Mouse (Mus musculus) MEL (cell line): ENCODE results near the gene Med19. TPM values are rescaled to one million over a fixed set of nuclear protein-coding genes. Genes with fewer than 3 reads are reported as not detected.

Source experiments
- DNase-seq: peaks from one replicate; pipeline ENCODE4 v3.0.0; 2011; ENCODE audit warnings: low read depth, low spot score
- H3K27ac ChIP-seq: 2 replicates; pipeline ENCODE4 v1.5.1; 2012; ENCODE audit warnings: low read depth, mild to moderate bottlenecking, control low read depth, low read length, moderate library complexity; ENCODE audit not compliant: control insufficient read depth
- H3K27me3 ChIP-seq, 2 experiments: fragments of 150-350 bp in 1 of 2; sonication (generic) in 1 of 2; 2 replicates each; pipeline ENCODE4 v1.6.1; 2012; ENCODE audit warnings: low read length in 2 of 2, mild to moderate bottlenecking in 2 of 2, improper control_type of control experiment in 1 of 2, moderate library complexity in 1 of 2; ENCODE audit not compliant: insufficient read depth in 2 of 2, control insufficient read depth in 1 of 2
- H3K36me3 ChIP-seq, 2 experiments: 2 replicates each; pipeline ENCODE4 v1.6.1; 2012 to 2014; ENCODE audit warnings: low read length in 2 of 2, improper control_type of control experiment in 1 of 2, inconsistent platforms in 1 of 2, mild to moderate bottlenecking in 1 of 2; ENCODE audit not compliant: insufficient read depth in 2 of 2, control insufficient read depth in 1 of 2
- H3K4me1 ChIP-seq, 2 experiments: fragments of 150-350 bp in 1 of 2; sonication (generic) in 1 of 2; 2 replicates each; pipeline ENCODE4 v1.6.1; 2012; ENCODE audit warnings: low read length in 2 of 2, improper control_type of control experiment in 1 of 2, mild to moderate bottlenecking in 1 of 2; ENCODE audit not compliant: insufficient read depth in 2 of 2, control insufficient read depth in 1 of 2
- H3K4me3 ChIP-seq, 2 experiments: fragments of 150-350 bp in 1 of 2; sonication (generic) in 1 of 2; 2 replicates each; pipeline ENCODE4 v1.5.1; 2012; ENCODE audit warnings: low read depth in 2 of 2, low read length in 2 of 2, mild to moderate bottlenecking in 2 of 2, moderate library complexity in 2 of 2, control low read depth in 1 of 2, improper control_type of control experiment in 1 of 2; ENCODE audit not compliant: control insufficient read depth in 1 of 2, insufficient read depth in 1 of 2
- H3K79me2 ChIP-seq: 2 replicates; pipeline ENCODE4 v1.6.1; 2012; ENCODE audit warnings: mild to moderate bottlenecking, low read length, moderate library complexity; ENCODE audit not compliant: control insufficient read depth, poor library complexity, insufficient read depth
- H3K9ac ChIP-seq: 2 replicates; pipeline ENCODE4 v1.6.1; 2012; ENCODE audit warnings: low read depth, mild to moderate bottlenecking, control low read depth, low read length, moderate library complexity; ENCODE audit not compliant: control insufficient read depth, poor library complexity, severe bottlenecking
- H3K9me3 ChIP-seq: fragments of 150-350 bp; sonication (generic); replicated peaks from 2 replicates; pipeline ENCODE4 v1.6.1; 2012; ENCODE audit warnings: mild to moderate bottlenecking, low read length, improper control_type of control experiment, moderate library complexity; ENCODE audit not compliant: insufficient read depth
- BHLHE40 ChIP-seq: IDR thresholded peaks from 2 replicates; pipeline ENCODE4 v1.6.1; 2012; ENCODE audit warnings: low read depth, mild to moderate bottlenecking, inconsistent platforms, low read length, improper control_type of control experiment, borderline replicate concordance
- CHD1 ChIP-seq: IDR thresholded peaks from 2 replicates; pipeline ENCODE4 v1.6.1; 2012; ENCODE audit warnings: low read depth, mild to moderate bottlenecking, inconsistent platforms, low read length, improper control_type of control experiment
- E2F4 ChIP-seq: IDR thresholded peaks from 2 replicates; pipeline ENCODE4 v1.6.1; 2011; ENCODE audit warnings: low read depth, low read length, improper control_type of control experiment, borderline replicate concordance
- ELF1 ChIP-seq: IDR thresholded peaks from 2 replicates; pipeline ENCODE4 v1.6.1; 2014; ENCODE audit warnings: low read depth, mild to moderate bottlenecking, inconsistent platforms, low read length, improper control_type of control experiment, moderate library complexity
- EP300 ChIP-seq, 2 experiments: IDR thresholded peaks; 2 replicates each; pipeline ENCODE4 v1.6.1; 2011; ENCODE audit warnings: improper control_type of control experiment in 2 of 2, low read length in 2 of 2, low read depth in 1 of 2, mild to moderate bottlenecking in 1 of 2
- ETS1 ChIP-seq: IDR thresholded peaks from 2 replicates; pipeline ENCODE4 v1.6.1; 2012; ENCODE audit warnings: low read depth, mild to moderate bottlenecking, inconsistent platforms, low read length, improper control_type of control experiment, moderate library complexity
- HCFC1 ChIP-seq: IDR thresholded peaks from 2 replicates; pipeline ENCODE4 v1.6.1; 2012; ENCODE audit warnings: low read depth, mild to moderate bottlenecking, inconsistent platforms, low read length, improper control_type of control experiment, moderate library complexity
- KAT2A ChIP-seq: conservative IDR thresholded peaks from 2 replicates; pipeline ENCODE4 v1.6.1; 2012; ENCODE audit warnings: low read depth, low read length, improper control_type of control experiment, inconsistent platforms
- MAZ ChIP-seq: IDR thresholded peaks from 2 replicates; pipeline ENCODE4 v1.6.1; 2012; ENCODE audit warnings: low read depth, mild to moderate bottlenecking, inconsistent platforms, low read length, improper control_type of control experiment
- NELFE ChIP-seq: IDR thresholded peaks from 2 replicates; pipeline ENCODE4 v1.6.1; 2011; ENCODE audit warnings: low read depth, low read length, improper control_type of control experiment
- NRF1 ChIP-seq: IDR thresholded peaks from 2 replicates; pipeline ENCODE4 v1.6.1; 2014; ENCODE audit warnings: low read depth, mild to moderate bottlenecking, inconsistent platforms, low read length, improper control_type of control experiment, moderate library complexity; ENCODE audit not compliant: poor library complexity, insufficient read depth, severe bottlenecking
- POLR2AphosphoS2 ChIP-seq: IDR thresholded peaks from 2 replicates; pipeline ENCODE4 v1.6.1; 2011; ENCODE audit warnings: low read length, improper control_type of control experiment
- TBP ChIP-seq: IDR thresholded peaks from 2 replicates; pipeline ENCODE4 v1.8.0; 2011; ENCODE audit warnings: low read depth, low read length, improper control_type of control experiment
- USF2 ChIP-seq, 2 experiments: IDR thresholded peaks; 2 replicates each; pipeline ENCODE4 v1.6.1; 2011 to 2012; ENCODE audit warnings: improper control_type of control experiment in 2 of 2, low read length in 2 of 2, borderline replicate concordance in 1 of 2, inconsistent platforms in 1 of 2, low read depth in 1 of 2, mild to moderate bottlenecking in 1 of 2; ENCODE audit not compliant: insufficient read depth in 1 of 2
- ZC3H11A ChIP-seq: IDR thresholded peaks from 2 replicates; pipeline ENCODE4 v1.6.1; 2012; ENCODE audit warnings: low read depth, mild to moderate bottlenecking, inconsistent platforms, low read length, improper control_type of control experiment
- ZKSCAN1 ChIP-seq: IDR thresholded peaks from 2 replicates; pipeline ENCODE4 v1.6.1; 2012; ENCODE audit warnings: low read depth, mild to moderate bottlenecking, inconsistent platforms, low read length, improper control_type of control experiment, moderate library complexity
- ZNF384 ChIP-seq: IDR thresholded peaks from 2 replicates; pipeline ENCODE4 v1.6.1; 2012; ENCODE audit warnings: low read depth, mild to moderate bottlenecking, inconsistent platforms, low read length, improper control_type of control experiment
- polyA plus RNA-seq, 2 experiments: library from polyadenylated mRNA; stranded (reverse) in 1 of 2; unstranded in 1 of 2; fragments of >175 nt in 1 of 2; fragments of >200 nt in 1 of 2; gene quantifications; 2 replicates each; pipeline versions ENCODE4 v1.2.1 to v1.2.4; 2012; ENCODE audit warnings: low replicate concordance in 2 of 2, low read depth in 1 of 2; ENCODE audit not compliant: insufficient read length in 2 of 2, insufficient read depth in 1 of 2, missing spikeins in 1 of 2
- total RNA-seq: library from RNA; depleted of rRNA; stranded (reverse); fragments of 300-350 nt; gene quantifications from 2 replicates; pipeline ENCODE4 v1.2.3, GENCODE M21; 2012

Med19 gene
- total and polyA plus RNA-seq, 3 experiments: 18.8 to 26.0 TPM; not detected in 1

- TF ChIP-seq HCFC1 (no peak; the same call in 1 of the 2 replicates), ETS1 (0 out of 2 replicates have a peak, but pooled peaks have one; percentile 18), CHD1 (peak; percentile 69; the same call in 1 of the 2 replicates), ZC3H11A (no peak)
These were observed 38.5 kb downstream of the Med19 start (continued) for GRCm38 (mm10) chr2:84716423-84717355.

GRCm38 (mm10) chr2:84717357-84717756 lies 39.2 kb downstream of the Med19 start:
- Histone ChIP-seq H3K27ac (peak overlapping the region; percentile 62; the same call in 1 of the 2 replicates), H3K9me3 (no peaks in the 10 kb centered on the region), H3K9ac (peak overlapping the region; percentile 99; the same call in 1 of the 2 replicates), H3K4me1 (peaks cover 9 to 16% of the 10 kb centered on the region in 2 experiments), H3K4me3 (no peak overlapping the region), H3K27me3 (no peaks in the 10 kb centered on the region), H3K36me3 (peaks cover 0 to 26% of the 10 kb centered on the region in 2 experiments; a peak in 3 of 4 replicates), H3K79me2 (peaks cover 21% of the 10 kb centered on the region)
- TF ChIP-seq BHLHE40 (no peak), E2F4 (no peak), NELFE (no peak), HCFC1 (no peak), NRF1 (no peak), ELF1 (no peak), USF2 (IDR thresholded peaks at IDR 0.05; ENCODE audit: borderline replicate concordance in 1 of 2, insufficient read depth in 1 of 2, low read depth in 1 of 2, low read length in 2 of 2) (no peak), TBP (no peak), KAT2A (no peak), POLR2AphosphoS2 (no peak), ZKSCAN1 (no peak), ZC3H11A (no peak), MAZ (no peak)
- DNase-seq: no peak

- Histone ChIP-seq H3K4me1 (peaks cover 9 to 15% of the 10 kb centered on the region in 2 experiments), H3K4me3 (no peak overlapping the region), H3K9me3 (no peaks in the 10 kb centered on the region), H3K36me3 (peaks cover 5 to 37% of the 10 kb centered on the region in 2 experiments; a peak in 3 of 4 replicates), H3K9ac (no peak overlapping the region), H3K79me2 (peaks cover 18% of the 10 kb centered on the region), H3K27ac (no peak overlapping the region), H3K27me3 (no peaks in the 10 kb centered on the region)
- DNase-seq: no peak
- TF ChIP-seq EP300 (IDR thresholded peaks at IDR 0.05; ENCODE audit: low read depth in 1 of 2, low read length in 2 of 2): no peak
- peak; percentile 82 for TF ChIP-seq ZNF384
These were observed 42.5 kb downstream of the Med19 start for GRCm38 (mm10) chr2:84720718-84721117.
